In the genomic region with DNA sequence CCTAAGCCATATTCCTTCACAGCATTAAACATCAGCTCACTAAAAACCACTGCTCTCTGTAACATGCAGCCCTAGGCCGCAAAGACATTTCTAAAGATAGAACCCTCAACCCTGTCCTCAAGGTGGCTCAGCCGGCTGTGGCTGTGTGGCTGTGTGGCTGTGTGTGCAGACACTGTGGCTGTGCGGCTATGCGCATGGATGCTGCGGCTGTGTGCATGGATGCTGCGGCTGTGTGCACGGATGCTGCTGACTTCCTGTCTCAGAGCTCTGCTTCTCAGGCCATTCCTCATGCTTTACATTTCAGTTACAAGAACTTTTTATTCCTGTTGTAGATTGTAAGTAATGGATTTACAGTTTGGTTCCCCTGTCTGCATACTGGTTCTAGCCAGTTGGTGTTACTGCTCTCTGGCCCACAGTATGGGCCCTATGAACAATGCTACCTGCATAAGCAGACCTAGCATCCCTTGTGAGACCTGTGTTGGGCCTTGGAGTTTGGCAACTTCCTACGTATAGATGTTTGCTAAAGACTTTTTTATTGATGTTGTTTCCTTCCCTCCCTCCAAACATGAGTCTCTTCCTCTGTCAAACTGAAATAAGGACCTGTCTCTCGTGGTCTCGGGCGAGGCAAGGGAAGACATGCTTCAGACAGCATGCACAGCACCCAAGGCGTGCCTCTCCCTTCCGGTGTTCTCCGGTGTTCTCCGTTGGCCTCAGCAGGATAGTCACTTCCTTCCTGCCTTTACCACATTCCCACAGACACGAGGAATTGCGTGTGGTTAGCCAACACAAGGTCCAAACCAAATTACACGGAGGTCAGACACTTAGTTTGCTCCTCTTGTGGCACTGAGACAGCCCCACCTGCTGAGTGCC, we compare ENCODE assay signal across 11 mouse cellular contexts.
A peak's percentile ranks its signal among the peaks of the same experiment; 100 is the strongest.
DNase-seq lines count a peak whose midpoint lies in the region; ATAC-seq lines count a peak whose summit lies in the region.
"Had no signal": no experiment of that assay in that cellular context is flagged by ENCODE, and none has a peak within 500 bp of the region (broad histone marks: within the 10 kb centered on the region; RNA-seq: fewer than 3 reads in every experiment).

No protein-coding gene starts in this region.

- H3K4me2 ChIP-seq in hindbrain, embryonic 12.5 days (replicated peaks), result no peak overlapping the region
- H3K4me2 ChIP-seq: liver, embryonic 15.5 days had no signal

- no peaks in the 10 kb centered on the region for H3K36me3 ChIP-seq in hindbrain, embryonic 12.5 days
- H3K36me3 ChIP-seq: liver, embryonic 15.5 days had no signal

- peak overlapping the region; percentile 84 for H3K27ac ChIP-seq in hindbrain, embryonic 12.5 days
- H3K27ac ChIP-seq: liver, embryonic 15.5 days had no signal

- no peaks in the 10 kb centered on the region for H3K27me3 ChIP-seq in hindbrain, embryonic 12.5 days
- H3K27me3 ChIP-seq: liver, embryonic 15.5 days had no signal

- H3K4me1 ChIP-seq in hindbrain, embryonic 12.5 days, result peaks cover 66% of the 10 kb centered on the region

- H3K9me3 ChIP-seq in hindbrain, embryonic 12.5 days (replicated peaks), result no peaks in the 10 kb centered on the region
- H3K9me3 ChIP-seq: liver, embryonic 15.5 days had no signal

- ATAC-seq in common myeloid progenitor, adult 5-6 weeks (replicated peaks; ENCODE audit: low read depth, poor library complexity, severe bottlenecking), result peak; percentile 59
- no peak for ATAC-seq in hindbrain, embryonic 12.5 days (ENCODE audit: low FRiP score)
- peak; percentile 33; the same call in 1 of the 2 replicates for ATAC-seq in monocyte, adult 5-6 weeks (replicated peaks; ENCODE audit: insufficient number of reproducible peaks, low FRiP score, low TSS enrichment, poor library complexity, severe bottlenecking)

- 0 out of 2 replicates have a peak overlapping the region, but pooled peaks have one; percentile 27 for H3K9ac ChIP-seq in hindbrain, embryonic 12.5 days
- H3K9ac ChIP-seq: liver, embryonic 15.5 days had no signal

- no peak overlapping the region for H3K4me3 ChIP-seq in hindbrain, embryonic 12.5 days
- H3K4me3 ChIP-seq: liver, embryonic 15.5 days had no signal

- peak; percentile 55 for DNase-seq in CD4-positive helper T cell, adult 2 months (ENCODE audit: low read depth, low spot score)
- DNase-seq in right cerebral cortex, postnatal 25 days, result no peak
- no peak for DNase-seq in adrenal gland, postnatal 14 days
- no peak for DNase-seq in frontal cortex, postnatal 14 days (ENCODE audit: low spot score in 2 of 2)
- no peak for DNase-seq in cerebellum, postnatal 36 days
- DNase-seq: gastrocnemius, postnatal 36 days; kidney, postnatal 10 days had no signal

- WGBS in hindbrain, embryonic 12.5 days, result 74% methylated on average over 18 of the region's 18 CpGs
